Mouse (Mus musculus) kidney, postnatal 0 days (tissue): Measurements from ENCODE around the gene Csnka2ip. TPM values are rescaled to one million over a fixed set of nuclear protein-coding genes. Genes with fewer than 3 reads are reported as not detected.

ENCODE experiments used
- ATAC-seq: fragments of 200-750 bp; cut with Nextera tagmentation; replicated peaks from 2 replicates; pipeline ENCODE4 v1.8.0; 2017; ENCODE audit warnings: low read depth, moderate number of reproducible peaks, moderate TSS enrichment, moderate library complexity; ENCODE audit not compliant: low FRiP score
- DNase-seq: peaks from one replicate; pipeline ENCODE4 v3.0.0-alpha.2; 2016; ENCODE audit warnings: low spot score
- H3K27ac ChIP-seq: fragments of 300-500 bp; sonication (generic); 2 replicates; pipeline ENCODE4 v1.5.1; 2014; ENCODE audit warnings: mild to moderate bottlenecking
- H3K27me3 ChIP-seq: fragments of 300-500 bp; sonication (generic); 2 replicates; pipeline ENCODE4 v1.6.1; 2014; ENCODE audit warnings: low read length, mixed read lengths; ENCODE audit not compliant: insufficient read depth
- H3K36me3 ChIP-seq: fragments of 300-500 bp; sonication (generic); 2 replicates; pipeline ENCODE4 v1.6.1; 2014; ENCODE audit warnings: low read length, mixed read lengths; ENCODE audit not compliant: insufficient read depth
- H3K4me1 ChIP-seq: fragments of 300-500 bp; sonication (generic); replicated peaks from 2 replicates; pipeline ENCODE4 v1.6.1; 2014; ENCODE audit warnings: antibody characterized with exemption, low read length, mixed read lengths; ENCODE audit not compliant: insufficient read depth
- H3K4me2 ChIP-seq: fragments of 300-500 bp; sonication (generic); 2 replicates; pipeline ENCODE4 v1.6.1; 2014; ENCODE audit warnings: mild to moderate bottlenecking, low read length, moderate library complexity, mixed read lengths
- H3K4me3 ChIP-seq: fragments of 300-500 bp; sonication (generic); replicated peaks from 2 replicates; pipeline ENCODE4 v1.5.1; 2014; ENCODE audit warnings: low read depth, low read length
- H3K9ac ChIP-seq: fragments of 300-500 bp; sonication (generic); 2 replicates; pipeline ENCODE4 v1.6.1; 2014; ENCODE audit warnings: low read depth, low read length
- H3K9me3 ChIP-seq: fragments of 300-500 bp; sonication (generic); replicated peaks from 2 replicates; pipeline ENCODE4 v1.6.1; 2016; ENCODE audit warnings: low read length, inconsistent platforms, mixed read lengths
- CTCF ChIP-seq: IDR thresholded peaks from 2 replicates; pipeline ENCODE4 v1.5.1; 2016; ENCODE audit warnings: antibody characterized with exemption, low read depth, mild to moderate bottlenecking, moderate library complexity
- WGBS: fragments of 180-500 bp; shearing (Covaris S2); extraction: QIAGEN DNeasy Blood & Tissue Kit; methylation state at CpG from one replicate; pipeline ENCODE4 v1.1.7; 2014; 5-methylcytosine and 5-hydroxymethylcytosine counted together
- polyA plus RNA-seq: library from polyadenylated mRNA; unstranded; fragments of >200 nt; fragmentation: Nextera tagmentation; extraction: Ambion mirVana; gene quantifications from 2 replicates; pipeline ENCODE4 v1.2.1, GENCODE M21; 2015

The Csnka2ip gene
- polyA plus RNA-seq, 1 experiment from 2014 or later, result not detected

DNA sequence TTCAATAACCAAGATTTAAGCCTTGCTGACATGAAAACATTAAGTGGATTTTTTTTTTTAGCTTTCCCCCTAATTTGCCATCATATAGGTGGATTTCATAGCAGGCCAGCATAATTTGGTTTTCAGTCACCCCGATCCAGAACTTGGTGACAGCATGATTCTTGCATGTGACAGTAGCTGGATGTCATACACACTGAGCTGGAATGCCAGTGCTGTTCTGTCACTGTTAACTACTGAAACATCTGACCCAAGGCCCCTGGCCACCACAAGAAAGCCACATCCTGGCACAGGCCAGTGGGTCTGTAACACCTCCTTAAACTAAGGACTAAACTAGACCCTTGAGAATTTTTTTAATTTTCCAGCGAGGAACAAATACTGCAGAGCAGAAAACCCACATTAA, 15.4 kb downstream of the Csnka2ip start:
- WGBS, result 66% methylated on average over 2 of the region's 2 CpGs
- H3K4me2 ChIP-seq, result no peak overlapping the region

DNA sequence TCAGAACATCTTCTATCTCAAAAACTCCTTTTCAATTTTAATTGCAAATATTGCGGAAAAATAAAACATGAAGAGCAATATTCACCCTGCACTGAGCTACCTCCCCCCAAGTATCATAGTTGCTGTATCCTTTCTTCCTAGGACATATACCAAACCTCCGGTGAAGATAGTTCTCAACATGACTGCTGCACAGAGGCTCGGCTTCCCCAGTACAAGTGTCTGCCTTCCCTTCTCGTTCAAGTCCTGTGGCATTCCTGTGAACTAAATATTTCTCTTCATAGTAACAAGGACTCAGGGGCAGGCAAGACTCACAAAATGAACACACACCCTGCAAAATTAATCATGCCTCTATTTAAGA, 16.0 kb downstream of the Csnka2ip start:
- no peaks in the 10 kb centered on the region for H3K36me3 ChIP-seq
- DNase-seq (no peak), ATAC-seq (no peak)
- no peaks in the 10 kb centered on the region for H3K9me3 ChIP-seq
- H3K4me3 ChIP-seq, result no peak overlapping the region
- H3K4me2 ChIP-seq, result no peak overlapping the region
- no peak overlapping the region for H3K9ac ChIP-seq
- H3K27me3 ChIP-seq, result no peaks in the 10 kb centered on the region
- H3K4me1 ChIP-seq, result no peaks in the 10 kb centered on the region
- 86% methylated on average over 4 of the region's 4 CpGs for WGBS
- TF ChIP-seq CTCF, result no peak
- H3K27ac ChIP-seq, result no peak overlapping the region

More for the DNA sequence above, 15.4 kb downstream of the Csnka2ip start:
- no peaks in the 10 kb centered on the region for H3K27me3 ChIP-seq
- TF ChIP-seq CTCF, result no peak
- ATAC-seq (no peak), DNase-seq (no peak)
- H3K27ac ChIP-seq, result no peak overlapping the region
- H3K36me3 ChIP-seq, result no peaks in the 10 kb centered on the region
- H3K9me3 ChIP-seq, result no peaks in the 10 kb centered on the region
- H3K4me3 ChIP-seq, result no peak overlapping the region
- H3K9ac ChIP-seq, result no peak overlapping the region
- H3K4me1 ChIP-seq, result no peaks in the 10 kb centered on the region

- H3K9me3 ChIP-seq, result no peaks in the 10 kb centered on the region
- TF ChIP-seq CTCF, result no peak
- H3K27me3 ChIP-seq, result no peaks in the 10 kb centered on the region
- H3K4me3 ChIP-seq, result no peak overlapping the region
- no peak overlapping the region for H3K27ac ChIP-seq
- no peaks in the 10 kb centered on the region for H3K4me1 ChIP-seq
- 83% methylated on average over 8 of the region's 8 CpGs for WGBS
- H3K4me2 ChIP-seq, result no peak overlapping the region
- H3K9ac ChIP-seq, result no peak overlapping the region
- no peaks in the 10 kb centered on the region for H3K36me3 ChIP-seq
- DNase-seq (no peak), ATAC-seq (no peak)
Measured at GRCm38 (mm10) chr16:64585599-64586261, 16.5 kb downstream of the Csnka2ip start.

DNA sequence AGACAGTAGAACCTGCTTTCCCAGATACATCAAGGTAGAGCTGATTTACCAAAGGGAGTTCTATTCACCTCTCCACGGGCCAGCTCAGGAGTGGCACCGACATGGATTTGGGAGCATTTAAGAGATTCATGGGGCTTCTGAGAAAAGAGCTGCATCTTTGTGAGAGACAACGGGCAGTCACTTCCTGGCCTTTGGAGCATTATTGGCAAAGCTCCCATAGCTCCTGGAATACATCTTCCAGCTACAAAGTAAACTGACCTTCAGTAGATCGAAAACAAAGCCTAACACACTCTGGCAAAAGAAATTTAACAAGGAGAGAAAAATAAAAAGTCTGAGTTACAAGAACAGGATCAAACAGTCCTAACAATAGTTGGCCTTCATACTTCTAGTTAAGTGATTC, 17.6 kb downstream of the Csnka2ip start:
- DNase-seq (no peak), ATAC-seq (no peak)
- Histone ChIP-seq H3K9me3 (no peaks in the 10 kb centered on the region), H3K9ac (no peak overlapping the region), H3K4me1 (no peaks in the 10 kb centered on the region), H3K27ac (no peak overlapping the region), H3K36me3 (no peaks in the 10 kb centered on the region), H3K27me3 (no peaks in the 10 kb centered on the region), H3K4me2 (no peak overlapping the region), H3K4me3 (no peak overlapping the region)
- 77% methylated on average over 4 of the region's 4 CpGs for WGBS
- TF ChIP-seq CTCF, result no peak

- H3K4me3 ChIP-seq, result no peak overlapping the region
- DNase-seq, result peak; percentile 14
- H3K27me3 ChIP-seq, result no peaks in the 10 kb centered on the region
- no peaks in the 10 kb centered on the region for H3K36me3 ChIP-seq
- no peak overlapping the region for H3K27ac ChIP-seq
- peak; percentile 33; the same call in 1 of the 2 replicates for TF ChIP-seq CTCF
- no peaks in the 10 kb centered on the region for H3K4me1 ChIP-seq
- ATAC-seq, result no peak
- H3K9ac ChIP-seq, result no peak overlapping the region
- WGBS, result 53% methylated on average over 3 of the region's 3 CpGs
- no peaks in the 10 kb centered on the region for H3K9me3 ChIP-seq
- H3K4me2 ChIP-seq, result no peak overlapping the region
Measured at GRCm38 (mm10) chr16:64583406-64583805, 18.8 kb downstream of the Csnka2ip start.

GRCm38 (mm10) chr16:64569496-64569895, 32.7 kb downstream of the Csnka2ip start:
- Histone ChIP-seq H3K9ac (no peak overlapping the region), H3K4me1 (no peaks in the 10 kb centered on the region), H3K27ac (no peak overlapping the region), H3K36me3 (no peaks in the 10 kb centered on the region), H3K27me3 (no peaks in the 10 kb centered on the region), H3K9me3 (no peaks in the 10 kb centered on the region), H3K4me3 (no peak overlapping the region), H3K4me2 (no peak overlapping the region)
- DNase-seq (no peak), ATAC-seq (no peak)
- 85% methylated on average over 8 of the region's 8 CpGs for WGBS
- TF ChIP-seq CTCF, result no peak

GRCm38 (mm10) chr16:64563081-64563480, 39.1 kb downstream of the Csnka2ip start:
- TF ChIP-seq CTCF, result no peak
- Histone ChIP-seq H3K4me1 (no peaks in the 10 kb centered on the region), H3K36me3 (no peaks in the 10 kb centered on the region), H3K27ac (no peak overlapping the region), H3K9me3 (no peaks in the 10 kb centered on the region), H3K27me3 (no peaks in the 10 kb centered on the region), H3K9ac (no peak overlapping the region), H3K4me3 (no peak overlapping the region), H3K4me2 (no peak overlapping the region)
- ATAC-seq, result no peak
- no peak for DNase-seq
- WGBS, result 64% methylated on average over 1 of the region's 1 CpGs
